Mouse (Mus musculus): ENCODE measurements at regions not wholly inside any gene's neighbourhood (a gene's known extent, or its start where the extent isn't known, plus 50 kb on each side); places are given as distances from the start of the nearest gene placed in this dataset.
"Not testable (repeated sequence)": the region's sequence is repeated elsewhere in the genome, so short reads cannot be mapped to it uniquely, and the experiment has no call there.

DNA sequence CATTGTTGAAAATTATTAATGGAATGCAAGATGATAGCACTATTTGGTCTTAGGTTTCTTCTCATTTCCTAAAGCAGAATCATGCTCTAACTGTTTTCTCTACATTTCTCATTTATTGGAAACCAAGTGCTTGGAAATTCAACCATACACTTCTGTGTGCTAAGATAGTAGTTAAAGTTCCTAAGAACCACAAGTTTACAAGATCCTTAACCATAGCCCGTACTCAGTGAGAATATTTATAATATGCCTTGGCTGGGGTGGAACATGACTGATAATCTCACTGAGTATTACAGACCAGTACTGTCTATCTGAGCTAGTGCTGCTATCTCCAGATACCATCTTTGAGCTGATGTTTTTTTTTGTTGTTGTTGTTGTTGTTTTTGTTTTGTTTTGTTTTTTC is 236.9 kb upstream of the Tmem196 start:
- CTCF ChIA-PET; ATAC-seq; H3K27me3 ChIP-seq; in situ Hi-C loops (cut with MboI; ENCODE audit: low pct_unique_long_range_greater_than_20kb); DNase-seq (ENCODE audit: low read depth, low spot score): not testable (repeated sequence)
- POLR2A ChIA-PET = interaction anchor here (0.7 kb wide), 1 partner anchor 270 kb away, joined by 3 read pairs; no protein-coding TSS in a partner anchor

DNA sequence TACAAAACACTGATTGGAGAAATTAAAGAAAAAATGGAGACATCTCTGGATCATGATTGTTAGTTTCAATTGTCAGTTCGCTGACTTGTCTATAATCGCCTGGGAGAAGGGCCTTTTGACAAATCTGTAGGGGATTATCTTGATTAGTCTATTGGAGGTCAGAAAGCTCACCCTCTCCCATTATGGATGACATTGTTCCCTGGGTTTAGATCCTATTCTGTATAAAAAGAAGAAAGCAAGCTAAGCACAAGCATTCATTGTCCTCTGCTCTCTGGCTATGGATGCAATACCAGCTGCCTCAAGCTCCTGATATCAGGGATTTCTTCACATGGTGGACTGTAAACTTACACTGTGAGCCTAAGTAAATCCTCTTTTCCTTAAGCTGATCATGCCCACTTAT is 214.8 kb upstream of the Tmem196 start:
- TF ChIP-seq CTCF (IDR thresholded peaks at IDR 0.05) = no peak
- DNase-seq (ENCODE audit: low read depth, low spot score) (no peak), ATAC-seq (no peak)
- ChIA-PET POLR2A (no interaction called here), CTCF (no interaction called here)
- no peaks in the 10 kb centered on the region for H3K27me3 ChIP-seq
- in situ Hi-C loops (cut with MboI; ENCODE audit: low pct_unique_long_range_greater_than_20kb) = no loop called here

DNA sequence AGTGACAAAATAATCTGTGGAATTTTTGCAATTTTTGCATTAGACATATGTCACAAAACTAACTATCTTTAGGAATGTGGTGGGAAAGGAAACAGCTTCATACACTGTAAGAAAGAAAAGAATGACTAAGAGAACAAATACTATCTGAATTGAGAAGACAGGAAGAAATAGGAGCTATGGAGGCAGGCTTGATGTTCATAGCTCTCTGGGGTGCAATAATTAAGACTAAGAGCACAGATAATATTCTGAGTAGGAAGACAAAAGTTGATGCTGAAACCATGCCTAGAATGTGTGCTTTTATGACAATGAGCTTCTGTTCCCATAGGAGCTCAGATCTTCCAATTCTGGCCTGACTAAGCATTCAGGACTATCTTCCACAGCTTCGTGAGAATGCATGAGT is 183.0 kb upstream of the Tmem196 start:
- POLR2A ChIA-PET = no interaction called here
- H3K27me3 ChIP-seq = no peaks in the 10 kb centered on the region
- CTCF ChIA-PET = interaction anchor here (1.1 kb wide), 1 partner anchor 22 kb away, joined by 3 read pairs; no protein-coding TSS in a partner anchor
- ATAC-seq = no peak
- no peak for DNase-seq (ENCODE audit: low read depth, low spot score)
- no peak for TF ChIP-seq CTCF (IDR thresholded peaks at IDR 0.05)
- in situ Hi-C loops (cut with MboI; ENCODE audit: low pct_unique_long_range_greater_than_20kb) = no loop called here

DNA sequence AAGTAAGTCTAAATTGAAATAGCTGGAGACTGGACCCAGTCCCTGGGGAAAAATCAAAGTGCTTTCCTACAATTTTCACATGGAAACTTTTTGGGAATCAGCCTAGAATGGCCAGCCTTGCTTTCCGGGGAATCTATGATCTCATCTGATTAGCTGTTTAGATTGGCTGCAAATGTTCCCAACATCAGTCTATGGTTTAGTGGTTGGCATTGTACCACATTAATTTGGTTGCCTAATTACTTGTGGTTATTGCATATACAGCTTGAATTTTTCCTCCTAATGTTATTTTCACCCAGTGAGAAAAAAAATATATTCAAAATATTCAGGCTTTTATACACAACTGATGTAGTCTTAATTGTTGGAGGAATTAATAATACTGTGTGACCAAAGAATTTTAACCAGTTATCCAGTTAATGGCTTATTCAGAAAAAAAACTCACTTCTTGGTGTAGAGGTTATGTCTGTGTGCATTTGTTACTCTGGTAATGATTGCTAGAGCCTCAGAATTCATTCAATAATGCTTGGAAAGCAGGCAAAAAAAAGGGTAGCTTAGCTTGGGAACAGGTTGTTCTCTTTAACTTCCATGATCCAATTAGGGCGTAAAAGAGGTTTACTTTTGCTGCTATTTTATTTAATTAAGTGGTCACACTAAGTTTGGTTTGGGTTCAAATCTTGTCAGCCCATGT is 182.2 kb upstream of the Tmem196 start:
- POLR2A ChIA-PET = no interaction called here
- CTCF ChIA-PET = interaction anchor here (1.1 kb wide), 1 partner anchor 23 kb away, joined by 3 read pairs; no protein-coding TSS in a partner anchor
- in situ Hi-C loops (cut with MboI; ENCODE audit: low pct_unique_long_range_greater_than_20kb) = no loop called here
- no peaks in the 10 kb centered on the region for H3K27me3 ChIP-seq
- DNase-seq (ENCODE audit: low read depth, low spot score) = no peak
- no peak for ATAC-seq
- TF ChIP-seq CTCF (IDR thresholded peaks at IDR 0.05) = no peak

DNA sequence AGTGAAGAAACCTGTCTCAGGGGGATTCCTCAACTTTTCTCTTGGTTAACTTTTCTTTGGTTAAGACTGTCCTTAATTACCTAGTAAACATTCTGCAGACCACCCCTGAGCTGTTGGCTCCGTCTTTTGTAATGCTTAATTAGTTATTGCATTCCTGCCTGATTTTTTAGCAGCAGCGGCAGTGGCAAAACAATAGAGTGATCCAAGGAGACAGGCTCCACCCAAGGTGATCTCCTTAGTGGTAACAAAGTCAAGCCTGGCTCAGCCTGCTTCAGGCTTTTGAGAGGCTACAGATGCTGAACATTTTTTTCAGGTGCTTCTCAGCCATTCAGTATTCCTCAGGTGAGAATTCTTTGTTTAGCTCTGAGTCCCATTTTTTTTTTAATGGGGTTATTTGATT is 168.1 kb upstream of the Tmem196 start:
- no peaks in the 10 kb centered on the region for H3K27me3 ChIP-seq
- ATAC-seq (no peak), DNase-seq (ENCODE audit: low read depth, low spot score) (no peak)
- TF ChIP-seq CTCF (IDR thresholded peaks at IDR 0.05) = no peak
- ChIA-PET CTCF (no interaction called here), POLR2A (no interaction called here)
- in situ Hi-C loops (cut with MboI; ENCODE audit: low pct_unique_long_range_greater_than_20kb) = no loop called here

DNA sequence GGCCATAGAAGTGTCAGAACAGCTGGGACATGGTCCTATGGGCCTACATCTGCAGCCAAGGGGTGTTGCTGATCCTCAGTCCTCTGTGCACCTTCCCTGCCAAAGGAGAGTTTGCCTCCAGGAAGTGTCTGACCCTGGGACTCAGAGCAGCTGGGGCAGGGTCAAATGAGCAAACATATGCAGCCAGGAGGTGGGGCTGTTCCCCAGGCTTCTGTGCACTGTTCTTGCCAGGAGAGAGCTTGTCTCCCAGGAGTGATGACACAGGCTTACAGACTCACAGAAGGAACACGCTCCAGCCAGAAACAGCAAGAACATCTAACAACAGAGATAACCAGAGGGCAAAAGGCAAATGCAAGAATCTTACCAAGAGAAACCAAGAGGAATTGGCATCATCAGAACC is 137.9 kb upstream of the Tmem196 start:
- no peak for TF ChIP-seq CTCF (IDR thresholded peaks at IDR 0.05)
- H3K27me3 ChIP-seq = no peaks in the 10 kb centered on the region
- ChIA-PET POLR2A (no interaction called here), CTCF (interaction anchor here (0.7 kb wide), 1 partner anchor 43 kb away, joined by 3 read pairs; no protein-coding TSS in a partner anchor)
- in situ Hi-C loops (cut with MboI; ENCODE audit: low pct_unique_long_range_greater_than_20kb) = no loop called here
- ATAC-seq = no peak
- no peak for DNase-seq (ENCODE audit: low read depth, low spot score)

DNA sequence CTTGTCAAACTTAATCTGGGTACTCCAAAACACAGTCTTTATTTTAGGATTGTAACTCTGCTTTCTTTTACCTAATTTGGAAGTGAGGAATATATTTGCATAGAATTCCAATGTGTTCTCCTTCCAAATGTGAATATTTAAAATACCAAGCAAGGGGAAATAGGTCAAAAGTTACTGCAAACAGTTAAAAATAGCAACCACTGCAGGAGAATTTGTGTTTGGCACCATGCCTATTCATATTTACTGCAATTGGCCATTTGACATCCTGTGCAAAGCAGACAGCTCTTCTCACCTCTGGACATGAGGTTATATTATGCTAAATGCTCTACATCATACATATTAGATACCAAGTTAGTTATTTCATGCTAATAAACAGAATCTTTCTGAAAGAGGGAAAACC is 129.4 kb upstream of the Tmem196 start:
- CTCF ChIA-PET = no interaction called here

DNA sequence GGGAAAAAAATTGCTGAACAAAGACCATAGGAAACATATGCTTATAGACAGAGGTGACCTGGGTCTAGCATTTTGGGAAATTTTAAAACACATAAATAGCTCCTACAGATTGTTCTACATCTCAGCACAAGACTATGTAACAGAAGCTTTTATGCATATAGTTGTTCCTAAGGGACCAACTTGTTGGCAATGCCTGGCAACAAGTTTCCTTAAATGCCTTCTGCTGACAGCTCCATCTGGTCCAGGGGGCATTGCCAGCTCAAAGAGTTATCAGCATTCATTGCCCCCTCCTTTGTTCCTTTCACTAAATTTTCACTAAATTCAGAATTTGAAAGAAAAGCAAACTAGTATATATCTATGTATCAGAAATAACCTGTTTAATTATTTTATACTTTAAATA is 106.5 kb upstream of the Tmem196 start:
- ChIA-PET POLR2A (no interaction called here), CTCF (no interaction called here)
- DNase-seq (ENCODE audit: low read depth, low spot score) (no peak), ATAC-seq (no peak)
- in situ Hi-C loops (cut with MboI; ENCODE audit: low pct_unique_long_range_greater_than_20kb) = no loop called here
- no peak for TF ChIP-seq CTCF (IDR thresholded peaks at IDR 0.05)
- no peaks in the 10 kb centered on the region for H3K27me3 ChIP-seq

More for the DNA sequence above, 129.4 kb upstream of the Tmem196 start:
- H3K27me3 ChIP-seq = no peaks in the 10 kb centered on the region
- ATAC-seq (no peak), DNase-seq (ENCODE audit: low read depth, low spot score) (no peak)
- in situ Hi-C loops (cut with MboI; ENCODE audit: low pct_unique_long_range_greater_than_20kb) = no loop called here
- POLR2A ChIA-PET = no interaction called here
- no peak for TF ChIP-seq CTCF (IDR thresholded peaks at IDR 0.05)

DNA sequence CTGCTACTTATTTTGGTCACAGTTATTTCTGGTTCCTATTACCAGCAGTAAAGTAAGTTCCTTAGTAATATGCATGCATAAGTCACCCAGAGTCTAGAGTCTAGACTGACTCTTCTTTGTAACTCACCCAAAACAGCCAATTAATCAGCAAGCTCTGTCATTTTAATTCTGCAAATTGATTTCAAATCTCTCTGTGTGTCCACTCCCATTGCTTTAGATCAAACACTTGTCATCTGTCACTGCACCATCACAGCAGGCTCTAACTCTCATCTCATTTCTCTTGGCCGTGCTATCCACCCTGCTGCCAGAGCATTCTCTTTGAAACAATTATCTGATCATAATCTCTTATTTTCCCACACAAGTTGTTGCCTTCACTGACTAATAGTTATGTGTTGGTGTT is 63.9 kb upstream of the Tmem196 start:
- in situ Hi-C loops (cut with MboI; ENCODE audit: low pct_unique_long_range_greater_than_20kb) = no loop called here
- POLR2A ChIA-PET = no interaction called here
- no peak for TF ChIP-seq CTCF (IDR thresholded peaks at IDR 0.05)
- no peaks in the 10 kb centered on the region for H3K27me3 ChIP-seq
- no peak for ATAC-seq
- DNase-seq (ENCODE audit: low read depth, low spot score) = no peak
- CTCF ChIA-PET = no interaction called here

DNA sequence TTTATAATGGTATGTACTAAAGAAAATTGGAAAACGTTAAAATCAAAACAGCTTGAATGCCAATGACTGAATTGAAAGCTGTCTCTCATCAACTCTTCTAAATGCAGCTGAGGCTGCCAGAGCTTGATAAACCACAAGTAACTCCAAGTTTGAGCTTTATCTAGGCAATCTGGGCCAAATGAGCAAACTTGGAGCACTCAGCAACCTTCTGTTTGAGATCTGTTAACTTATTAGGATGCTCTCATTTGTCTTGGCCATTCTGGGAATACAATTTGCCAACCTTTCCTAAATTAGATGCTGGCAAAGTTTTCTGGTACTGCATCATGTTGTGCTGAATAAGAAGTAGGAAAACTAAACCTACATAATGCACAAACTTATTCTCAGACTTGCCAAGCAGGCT is 55.6 kb upstream of the Tmem196 start:
- no peak for ATAC-seq
- CTCF ChIA-PET = no interaction called here
- POLR2A ChIA-PET = no interaction called here
- DNase-seq (ENCODE audit: low read depth, low spot score) = no peak
- no peaks in the 10 kb centered on the region for H3K27me3 ChIP-seq
- in situ Hi-C loops (cut with MboI; ENCODE audit: low pct_unique_long_range_greater_than_20kb) = no loop called here
- TF ChIP-seq CTCF (IDR thresholded peaks at IDR 0.05) = no peak

All from Patski (cell line).